Mouse (Mus musculus) bone marrow macrophage, adult 2 months (primary cell): Measurements from ENCODE around the gene Fancd2.

Source experiments
- CTCF ChIP-seq: IDR thresholded peaks from 2 replicates; pipeline ENCODE4 v1.5.1; 2012; ENCODE audit warnings: low read depth, mild to moderate bottlenecking, low read length, moderate library complexity
- POLR2A ChIP-seq: IDR thresholded peaks from 2 replicates; pipeline ENCODE4 v1.6.1; 2012; ENCODE audit warnings: mild to moderate bottlenecking, low read depth, low read length, borderline replicate concordance

GRCm38 (mm10) chr6:113623386-113623785, 91.9 kb downstream of the Fancd2 start:
- TF ChIP-seq CTCF (no peak), POLR2A (no peak)
